Mouse (Mus musculus) liver, adult 2 months (tissue): Measurements from ENCODE around the gene Srrd.

Experiments
- CTCF ChIP-seq: fragments of 200-500 bp; IDR thresholded peaks from 2 replicates; pipeline ENCODE4 v1.5.1; 2011; ENCODE audit warnings: low read depth, low read length, control low read depth
- POLR2A ChIP-seq: fragments of 200-500 bp; IDR thresholded peaks from 2 replicates; pipeline ENCODE4 v1.6.1; 2011; ENCODE audit warnings: low read length, control low read depth; ENCODE audit not compliant: insufficient read depth; ENCODE audit errors: extremely low read depth

DNA sequence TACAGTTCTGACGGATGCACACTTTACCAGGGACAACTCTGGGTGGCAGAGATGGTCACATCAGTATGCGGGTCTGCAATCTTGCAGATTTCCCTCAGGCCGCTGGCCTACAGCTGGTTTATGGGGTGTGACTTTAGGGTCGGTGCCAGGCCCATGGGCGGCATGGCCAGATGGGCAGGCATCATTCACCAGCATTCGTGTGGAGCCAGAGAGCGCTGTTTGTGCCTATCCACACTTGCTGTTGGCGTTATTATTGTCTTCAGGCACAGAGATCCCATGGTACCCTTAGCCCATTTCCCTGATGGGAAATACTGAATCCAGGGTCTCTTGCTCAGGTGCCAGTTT lies 52.3 kb downstream of the Srrd start:
- TF ChIP-seq CTCF, result no peak
- TF ChIP-seq POLR2A, result no peak
